Mouse (Mus musculus) G1E-ER4 (cell line): ENCODE results near the gene Trp53bp1. TPM values are rescaled to one million over a fixed set of nuclear protein-coding genes. Genes with fewer than 3 reads are reported as not detected.

Source experiments
- GATA1 ChIP-seq: IDR thresholded peaks from one replicate; pipeline ENCODE4 v1.8.0; 2012; ENCODE audit warnings: low read length, inconsistent platforms
- polyA plus RNA-seq: library from polyadenylated mRNA; stranded (reverse); fragments of >175 nt; gene quantifications from 2 replicates; pipeline ENCODE4 v1.2.3, GENCODE M21; 2012

Gene Trp53bp1
- polyA plus RNA-seq = 19.4 and 21.1 TPM in 2 replicates

DNA sequence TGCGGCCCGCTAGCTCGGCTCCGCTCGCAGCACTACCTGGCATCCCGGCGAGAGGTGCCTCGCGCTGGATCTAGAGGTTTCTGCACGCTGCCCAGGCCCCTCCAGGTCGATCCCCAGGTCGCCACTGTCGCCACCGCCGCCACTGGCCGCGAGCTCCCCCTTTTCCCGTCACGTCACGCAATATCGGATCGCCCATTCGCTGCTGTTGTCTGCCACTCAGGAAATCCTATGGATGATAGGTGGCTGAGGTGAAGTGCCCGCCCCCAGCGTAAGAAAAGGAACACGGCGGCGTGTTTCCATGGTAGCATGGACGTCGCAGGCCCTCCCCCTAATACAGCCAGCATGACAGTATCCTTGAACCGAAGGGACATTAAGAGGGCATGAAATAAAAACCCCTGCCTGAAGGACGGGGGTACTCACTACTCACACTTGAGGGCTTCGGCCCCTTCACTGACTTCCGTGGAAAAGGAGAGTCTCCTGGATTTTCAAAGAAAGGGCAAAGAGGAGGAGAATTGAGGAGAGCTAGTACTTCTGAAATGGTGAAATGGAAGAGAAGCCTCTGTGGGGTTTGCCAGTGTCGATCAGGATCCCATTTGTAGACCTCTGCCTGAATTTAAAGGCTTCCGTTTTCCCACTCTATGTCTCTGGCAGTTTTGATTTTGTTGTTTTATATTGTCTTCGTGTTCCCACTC lies at the start of gene Trp53bp1:
Gene Trp53bp1, minus strand, starts transcription at position 172 of the 692 bp plus-strand sequence.
- TF ChIP-seq GATA1 = no peak

- TF ChIP-seq GATA1 = no peak
Observed at GRCm38 (mm10) chr2:121316278-121316677, 45.1 kb upstream of the Trp53bp1 start.

DNA sequence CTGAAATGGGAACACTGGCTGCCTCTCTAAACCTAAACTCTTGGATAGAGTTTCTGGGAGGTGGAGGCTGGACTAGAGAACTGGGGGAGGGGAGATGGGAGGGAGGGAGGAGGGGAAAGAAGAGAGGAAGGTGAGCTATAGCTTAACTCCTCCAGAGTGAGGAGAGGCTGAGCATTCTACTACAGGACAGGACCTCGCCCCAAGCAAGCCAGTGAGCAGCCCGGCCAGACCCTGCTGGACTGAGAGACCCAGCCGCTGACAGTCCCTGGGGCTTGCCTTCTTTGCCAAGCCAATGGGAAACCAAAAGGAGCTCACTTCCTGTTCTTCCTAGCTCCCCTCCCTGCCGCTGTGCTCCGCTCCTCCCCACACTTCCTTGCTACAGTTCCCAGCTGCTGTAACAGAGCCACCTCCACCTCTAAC lies 37.8 kb upstream of the Trp53bp1 start:
- TF ChIP-seq GATA1 = no peak

DNA sequence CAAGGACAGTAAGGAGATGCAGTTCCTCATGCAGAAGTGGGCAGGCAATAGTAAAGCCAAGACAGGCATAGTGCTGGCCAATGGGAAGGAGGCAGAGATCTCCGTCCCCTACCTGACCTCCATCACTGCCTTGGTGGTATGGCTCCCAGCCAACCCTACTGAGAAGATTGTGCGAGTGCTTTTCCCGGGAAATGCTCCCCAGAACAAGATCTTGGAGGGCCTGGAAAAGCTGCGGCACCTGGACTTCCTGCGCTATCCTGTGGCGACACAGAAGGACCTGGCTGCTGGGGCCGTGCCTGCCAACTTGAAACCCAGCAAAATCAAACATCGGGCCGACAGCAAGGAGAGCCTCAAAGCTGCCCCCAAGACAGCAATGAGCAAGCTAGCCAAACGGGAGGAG lies 28.8 kb upstream of the Trp53bp1 start:
- TF ChIP-seq GATA1 = no peak

DNA sequence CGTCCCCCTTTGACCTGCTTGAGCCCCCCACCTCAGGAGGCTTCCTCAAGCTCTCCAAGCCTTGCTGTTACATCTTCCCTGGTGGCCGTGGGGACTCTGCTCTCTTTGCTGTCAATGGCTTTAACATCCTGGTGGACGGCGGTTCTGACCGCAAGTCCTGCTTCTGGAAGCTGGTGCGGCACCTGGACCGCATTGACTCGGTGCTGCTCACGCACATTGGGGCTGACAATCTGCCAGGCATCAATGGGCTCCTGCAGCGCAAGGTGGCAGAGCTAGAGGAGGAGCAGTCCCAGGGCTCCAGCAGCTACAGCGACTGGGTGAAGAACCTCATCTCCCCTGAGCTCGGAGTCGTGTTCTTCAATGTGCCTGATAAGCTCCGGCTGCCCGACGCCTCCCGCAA lies 28.3 kb upstream of the Trp53bp1 start:
- TF ChIP-seq GATA1 = no peak

DNA sequence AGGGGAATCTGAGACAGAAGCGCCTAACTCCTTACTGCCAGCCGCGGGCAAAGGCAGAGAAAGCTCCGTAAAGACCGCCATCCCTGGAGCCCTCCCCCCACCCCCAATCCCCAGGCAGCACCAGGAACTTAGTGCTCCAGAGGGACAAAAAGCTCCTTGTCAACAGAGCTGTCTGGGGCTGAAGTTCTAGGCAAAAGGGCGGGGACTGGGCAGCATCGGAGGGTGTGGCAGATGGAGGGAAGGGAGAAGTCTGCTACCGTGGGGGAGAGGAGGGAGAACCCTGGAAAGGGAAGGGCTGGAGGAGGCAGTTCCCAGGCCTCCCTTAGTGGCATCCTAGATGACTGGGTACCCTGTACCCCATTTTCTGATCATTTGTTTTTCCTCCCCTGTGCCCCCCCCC lies 26.9 kb upstream of the Trp53bp1 start:
- no peak for TF ChIP-seq GATA1

DNA sequence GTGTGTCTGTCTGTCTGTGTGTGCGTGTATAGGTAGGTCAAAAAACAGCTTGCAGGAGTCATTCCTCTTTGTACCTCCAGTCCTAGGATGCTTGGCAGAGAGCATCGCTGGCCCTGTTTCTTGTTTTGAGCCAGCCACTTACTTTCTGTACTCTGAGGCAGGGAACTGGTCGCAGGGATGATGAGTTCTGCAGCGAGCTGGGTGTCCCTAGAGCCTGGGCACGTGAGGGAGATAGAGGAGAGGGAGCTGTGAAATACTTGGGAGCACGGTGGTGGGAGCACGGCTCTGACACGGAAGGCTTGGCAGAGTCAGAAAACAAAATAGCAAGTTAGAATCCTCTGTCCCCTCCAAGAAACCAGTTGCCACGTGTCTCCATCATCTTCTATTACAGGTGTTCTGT lies 26.5 kb upstream of the Trp53bp1 start:
- TF ChIP-seq GATA1 = no peak

- TF ChIP-seq GATA1 = no peak
Observed at GRCm38 (mm10) chr2:121296754-121297231, 25.6 kb upstream of the Trp53bp1 start.

- no peak for TF ChIP-seq GATA1
Observed at GRCm38 (mm10) chr2:121295608-121296571, 24.7 kb upstream of the Trp53bp1 start.

GRCm38 (mm10) chr2:121294753-121295607 lies 23.8 kb upstream of the Trp53bp1 start:
- no peak for TF ChIP-seq GATA1

- TF ChIP-seq GATA1 = no peak
Observed at GRCm38 (mm10) chr2:121294182-121294581, 23.0 kb upstream of the Trp53bp1 start.

- TF ChIP-seq GATA1 = no peak
Observed at GRCm38 (mm10) chr2:121292316-121293013, 21.3 kb upstream of the Trp53bp1 start.

DNA sequence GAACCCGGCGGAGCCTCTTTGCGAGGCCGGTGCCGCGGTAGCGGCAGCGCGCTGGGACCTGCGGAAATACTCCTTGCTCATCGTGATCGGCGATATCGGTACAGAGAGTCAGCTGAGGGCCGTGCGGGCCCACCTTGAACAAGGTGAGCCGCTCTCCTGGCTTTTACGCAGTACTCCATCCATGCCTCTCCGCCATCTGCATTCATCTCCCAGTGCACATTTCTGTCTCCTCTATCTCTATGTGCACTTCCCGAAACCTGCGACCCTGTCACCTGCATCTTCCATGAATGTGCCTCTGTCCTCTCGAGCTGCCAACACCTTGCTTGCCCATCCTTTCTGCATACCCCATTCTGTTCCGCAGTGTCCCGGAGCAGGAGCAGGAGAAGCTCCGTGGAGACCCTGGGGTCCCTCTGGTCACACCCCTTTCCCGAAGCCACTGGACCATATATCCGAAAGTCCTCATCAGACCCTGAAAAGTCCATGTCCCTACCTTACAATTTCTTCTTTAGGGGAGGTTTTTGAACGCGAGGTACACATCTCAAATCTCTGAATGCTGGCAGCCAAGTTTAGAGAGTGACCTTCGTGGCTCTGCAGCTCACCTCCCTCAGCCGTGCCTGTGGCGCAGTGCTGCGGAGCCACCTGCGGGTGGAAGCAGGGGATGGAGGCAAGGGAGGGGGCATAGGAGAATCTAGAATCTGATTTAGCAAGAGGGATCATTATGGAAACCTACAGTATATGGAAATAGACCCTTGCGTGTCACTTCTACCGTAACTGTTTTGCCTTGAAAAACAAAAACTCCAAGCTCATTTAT lies 18.7 kb upstream of the Trp53bp1 start:
- TF ChIP-seq GATA1 = no peak
